Mouse (Mus musculus): ENCODE data around the gene Lacc1. TPM values are rescaled to one million over a fixed set of nuclear protein-coding genes. Genes with fewer than 3 reads are reported as not detected.

Lacc1 gene
- polyA plus RNA-seq (2016; fragmentation: Nextera tagmentation; extraction: Ambion mirVana) = 2.6 and 3.7 TPM in 2 replicates

DNA sequence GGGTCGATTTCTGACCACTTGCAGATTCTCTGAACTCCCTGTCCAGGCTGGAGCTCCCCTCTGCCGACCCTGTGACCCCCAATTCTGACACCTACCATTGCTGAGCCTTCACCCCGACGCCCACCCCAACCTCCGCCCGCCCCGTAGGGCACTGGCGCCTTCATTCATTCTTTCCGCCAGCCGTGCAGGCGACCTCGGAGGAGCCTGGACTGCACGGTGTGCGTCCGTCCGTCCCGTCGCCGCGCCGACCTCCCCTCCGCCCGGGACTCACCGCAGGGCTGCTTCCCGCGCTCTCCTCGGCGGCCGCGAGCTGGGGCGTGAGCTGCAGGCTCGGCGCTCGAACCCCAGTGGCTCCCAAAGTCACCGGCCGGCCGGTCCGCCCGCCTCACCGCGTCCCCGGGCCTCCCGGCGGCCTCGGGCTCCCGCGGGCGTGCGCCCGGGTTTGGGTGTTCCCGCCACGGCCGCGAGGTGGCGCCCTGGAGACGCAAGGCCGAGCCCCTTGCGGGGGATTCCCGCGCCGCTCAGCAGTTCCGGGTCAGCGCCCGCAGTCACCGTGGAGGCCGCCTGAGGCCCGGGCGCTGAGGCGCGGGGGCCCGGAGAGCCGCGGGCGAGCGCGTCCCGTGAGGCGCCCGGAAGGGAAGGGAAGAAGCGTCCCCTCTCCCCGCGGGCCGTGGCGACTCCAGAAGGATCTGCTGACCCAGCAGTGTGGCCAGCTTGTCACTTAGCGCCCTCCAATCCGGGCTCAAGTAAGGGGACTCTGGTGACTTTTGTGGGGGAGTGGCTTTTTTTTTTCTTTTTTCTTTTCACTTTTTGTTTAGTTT is at the start of gene Lacc1, which contains the start of gene Ccdc122:
Gene Lacc1 (minus strand): TSS at position 679 of the 821 bp plus-strand sequence.
Gene Ccdc122 (plus strand): TSS at position 547 of the 821 bp plus-strand sequence.
- H3K36me3 ChIP-seq = no peaks in the 10 kb centered on the region
- H3K4me1 ChIP-seq = peaks cover 7% of the 10 kb centered on the region; the same call in 1 of the 2 replicates
- peak within 1 kb of the TSS; percentile 64 for H3K9ac ChIP-seq (replicated peaks)
- peak within 1 kb of the TSS; percentile 77 for H3K4me2 ChIP-seq (replicated peaks)
- peak; percentile 71 for ATAC-seq (ENCODE audit: low FRiP score, low read depth)
- WGBS = under 1% methylated on average over 60 of the region's 86 CpGs
- H3K4me3 ChIP-seq = peak within 1 kb of the TSS; percentile 57
- H3K27me3 ChIP-seq = peaks cover 10% of the 10 kb centered on the region
- H3K27ac ChIP-seq (replicated peaks) = no peak within 1 kb of the TSS
- H3K9me3 ChIP-seq = no peaks in the 10 kb centered on the region

GRCm38 (mm10) chr14:77081248-77081647 is 44.5 kb upstream of the Lacc1 start:
- H3K4me3 ChIP-seq = no peak overlapping the region
- H3K27me3 ChIP-seq = no peaks in the 10 kb centered on the region
- H3K36me3 ChIP-seq = no peaks in the 10 kb centered on the region
- H3K4me2 ChIP-seq (replicated peaks) = no peak overlapping the region
- 91% methylated on average over 5 of the region's 5 CpGs for WGBS
- H3K4me1 ChIP-seq = no peaks in the 10 kb centered on the region
- no peak overlapping the region for H3K9ac ChIP-seq (replicated peaks)
- H3K9me3 ChIP-seq = no peaks in the 10 kb centered on the region
- no peak overlapping the region for H3K27ac ChIP-seq (replicated peaks)
- ATAC-seq (ENCODE audit: low FRiP score, low read depth) = no peak

DNA sequence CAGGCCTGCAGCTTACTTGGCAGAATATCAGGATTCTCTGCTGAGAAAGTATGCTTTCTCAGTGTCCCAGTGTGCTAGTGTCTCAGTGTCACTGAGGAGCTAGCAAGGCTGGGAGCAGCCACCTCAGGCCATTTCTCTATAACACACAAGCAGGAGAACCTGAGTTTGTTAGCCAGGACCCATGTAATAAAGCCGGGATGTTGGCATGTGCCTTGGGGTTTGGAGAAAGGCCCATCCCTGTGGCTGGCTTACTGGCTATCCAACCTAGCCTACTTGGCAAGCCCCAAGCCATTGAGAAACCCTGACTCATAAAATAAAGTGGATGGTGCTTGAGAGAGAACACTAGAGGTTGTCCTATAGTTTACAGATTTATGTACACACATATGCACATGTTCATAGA is 32.7 kb upstream of the Lacc1 start:
- WGBS = 92% methylated on average over 1 of the region's 1 CpGs
- Histone ChIP-seq H3K4me1 (no peaks in the 10 kb centered on the region), H3K9me3 (no peaks in the 10 kb centered on the region), H3K27ac (replicated peaks) (no peak overlapping the region), H3K36me3 (no peaks in the 10 kb centered on the region), H3K4me3 (no peak overlapping the region), H3K4me2 (replicated peaks) (no peak overlapping the region), H3K9ac (replicated peaks) (no peak overlapping the region), H3K27me3 (no peaks in the 10 kb centered on the region)
- ATAC-seq (ENCODE audit: low FRiP score, low read depth) = no peak

DNA sequence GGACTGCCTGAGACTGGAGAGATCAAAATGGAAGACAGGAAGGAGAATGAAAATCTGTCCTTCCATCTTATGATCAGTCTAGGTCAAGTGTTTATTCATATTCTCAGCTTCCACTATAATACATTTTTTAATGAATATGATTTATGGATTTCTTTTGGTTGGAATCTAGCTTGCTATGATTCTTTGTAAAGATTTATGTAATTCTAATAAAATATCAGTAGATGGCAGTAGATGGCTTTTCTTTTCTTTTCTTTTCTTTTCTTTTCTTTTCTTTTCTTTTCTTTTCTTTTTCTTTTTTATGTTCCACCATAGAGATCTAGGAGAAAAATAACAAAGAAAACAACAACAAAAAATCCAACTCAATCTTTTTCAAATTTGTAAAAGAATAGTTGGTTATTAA is 16.6 kb upstream of the Lacc1 start:
- no peak overlapping the region for H3K4me3 ChIP-seq
- 0 out of 2 replicates have a peak, but pooled peaks cover 4% of the 10 kb centered on the region for H3K9me3 ChIP-seq
- H3K4me2 ChIP-seq (replicated peaks) = no peak overlapping the region
- no peaks in the 10 kb centered on the region for H3K36me3 ChIP-seq
- H3K9ac ChIP-seq (replicated peaks) = no peak overlapping the region
- no peaks in the 10 kb centered on the region for H3K4me1 ChIP-seq
- H3K27ac ChIP-seq (replicated peaks) = no peak overlapping the region
- no peaks in the 10 kb centered on the region for H3K27me3 ChIP-seq
- ATAC-seq (ENCODE audit: low FRiP score, low read depth) = no peak

GRCm38 (mm10) chr14:77037832-77038425 is 1.2 kb upstream of the Lacc1 start:
- Histone ChIP-seq H3K36me3 (no peaks in the 10 kb centered on the region), H3K4me1 (peaks cover 7% of the 10 kb centered on the region; the same call in 1 of the 2 replicates), H3K27ac (replicated peaks) (no peak overlapping the region), H3K9ac (replicated peaks) (no peak overlapping the region), H3K4me2 (replicated peaks) (no peak overlapping the region), H3K4me3 (no peak overlapping the region), H3K27me3 (peaks cover 10% of the 10 kb centered on the region), H3K9me3 (no peaks in the 10 kb centered on the region)
- no peak for ATAC-seq (ENCODE audit: low FRiP score, low read depth)
- 69% methylated on average over 8 of the region's 8 CpGs for WGBS

DNA sequence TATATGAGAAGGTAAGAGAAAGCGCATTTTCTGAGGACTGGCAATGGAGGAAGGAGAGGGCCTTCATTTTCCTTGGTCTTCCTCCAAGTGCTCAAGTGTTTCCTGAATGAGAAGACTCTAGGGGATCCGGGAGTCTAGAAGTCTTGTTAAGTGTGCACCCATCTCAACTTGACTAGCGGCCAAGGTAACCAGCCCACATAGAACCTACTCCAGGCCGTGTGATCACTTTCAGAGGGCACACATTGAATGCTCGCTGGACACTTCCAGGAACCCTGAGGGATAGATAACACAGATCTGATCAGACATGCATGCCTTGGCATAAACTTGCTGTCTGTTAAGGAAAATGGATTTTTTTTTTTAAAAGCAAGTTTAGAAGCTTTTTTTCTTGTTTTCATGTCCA is 626 bp upstream of the Lacc1 start:
- peaks cover 10% of the 10 kb centered on the region for H3K27me3 ChIP-seq
- no peaks in the 10 kb centered on the region for H3K36me3 ChIP-seq
- peaks cover 7% of the 10 kb centered on the region; the same call in 1 of the 2 replicates for H3K4me1 ChIP-seq
- 90% methylated on average over 5 of the region's 5 CpGs for WGBS
- H3K4me3 ChIP-seq = no peak overlapping the region
- H3K4me2 ChIP-seq (replicated peaks) = no peak overlapping the region
- no peak for ATAC-seq (ENCODE audit: low FRiP score, low read depth)
- no peak overlapping the region for H3K9ac ChIP-seq (replicated peaks)
- H3K27ac ChIP-seq (replicated peaks) = no peak overlapping the region
- H3K9me3 ChIP-seq = no peaks in the 10 kb centered on the region

DNA sequence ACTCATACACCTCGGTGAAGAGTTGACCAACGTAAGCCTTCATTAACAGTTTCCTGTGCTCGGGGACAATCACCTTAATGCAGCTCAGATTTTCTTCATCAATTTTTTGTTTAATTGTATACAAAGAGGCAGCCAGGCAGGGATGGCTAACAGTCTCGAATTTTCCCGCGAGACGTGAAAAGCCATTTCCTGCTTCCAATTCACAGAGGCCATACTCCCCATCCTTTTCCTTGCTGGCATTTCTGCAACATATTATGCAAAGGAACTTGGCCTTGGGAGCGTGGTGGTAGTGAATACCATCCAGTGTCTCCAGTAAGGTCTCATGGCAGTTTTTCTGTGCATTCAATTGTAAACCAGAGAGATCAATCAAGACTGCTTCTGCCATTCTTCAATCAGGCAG is 1.7 kb downstream of the Lacc1 start:
- no peak for ATAC-seq (ENCODE audit: low FRiP score, low read depth)
- Histone ChIP-seq H3K36me3 (no peaks in the 10 kb centered on the region), H3K9me3 (no peaks in the 10 kb centered on the region), H3K9ac (replicated peaks) (no peak overlapping the region), H3K27me3 (peaks cover 10% of the 10 kb centered on the region), H3K4me2 (replicated peaks) (no peak overlapping the region), H3K4me3 (no peak overlapping the region), H3K4me1 (peaks cover 7% of the 10 kb centered on the region; the same call in 1 of the 2 replicates), H3K27ac (replicated peaks) (no peak overlapping the region)
- 88% methylated on average over 8 of the region's 8 CpGs for WGBS

DNA sequence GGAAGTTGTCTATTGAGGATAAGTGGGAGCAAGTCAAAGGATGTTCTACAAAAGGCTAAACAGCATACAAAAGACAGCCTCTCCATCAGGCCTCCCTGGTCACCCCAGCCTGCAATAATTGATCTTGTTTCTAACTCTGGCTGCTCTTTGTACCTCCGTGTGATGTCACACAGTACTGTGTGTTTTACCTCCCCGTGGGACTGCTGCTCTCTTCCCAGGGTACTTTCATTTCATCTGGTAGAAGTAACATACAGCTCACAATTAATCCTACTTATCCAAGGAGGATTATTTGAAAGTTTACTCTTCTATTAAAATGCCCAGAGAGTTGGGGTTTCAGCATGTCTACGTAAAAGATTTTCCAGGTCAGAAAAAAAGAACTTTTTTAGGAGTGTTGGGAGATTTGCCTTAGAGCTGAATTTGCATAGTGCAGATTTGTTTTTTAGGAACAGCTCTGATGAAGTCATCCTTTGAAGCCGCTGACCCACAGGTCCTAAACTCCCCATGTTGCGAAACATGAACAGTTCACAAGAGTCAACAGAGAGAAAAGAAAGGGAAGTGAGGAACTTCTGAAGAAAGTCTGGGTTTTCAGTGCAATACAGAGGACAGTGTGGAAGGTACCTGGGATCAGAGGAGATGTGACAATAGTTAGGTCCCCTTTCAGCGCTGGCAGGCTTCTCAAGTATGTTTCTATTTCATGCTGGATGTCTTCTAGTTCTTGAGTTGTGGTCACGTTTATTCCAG is 2.4 kb downstream of the Lacc1 start:
- Histone ChIP-seq H3K4me1 (peaks cover 7% of the 10 kb centered on the region; the same call in 1 of the 2 replicates), H3K36me3 (no peaks in the 10 kb centered on the region), H3K9me3 (no peaks in the 10 kb centered on the region), H3K9ac (replicated peaks) (no peak overlapping the region), H3K27me3 (peaks cover 10% of the 10 kb centered on the region), H3K27ac (replicated peaks) (no peak overlapping the region), H3K4me2 (replicated peaks) (no peak overlapping the region), H3K4me3 (no peak overlapping the region)
- ATAC-seq (ENCODE audit: low FRiP score, low read depth) = no peak
- 55% methylated on average over 7 of the region's 7 CpGs for WGBS

DNA sequence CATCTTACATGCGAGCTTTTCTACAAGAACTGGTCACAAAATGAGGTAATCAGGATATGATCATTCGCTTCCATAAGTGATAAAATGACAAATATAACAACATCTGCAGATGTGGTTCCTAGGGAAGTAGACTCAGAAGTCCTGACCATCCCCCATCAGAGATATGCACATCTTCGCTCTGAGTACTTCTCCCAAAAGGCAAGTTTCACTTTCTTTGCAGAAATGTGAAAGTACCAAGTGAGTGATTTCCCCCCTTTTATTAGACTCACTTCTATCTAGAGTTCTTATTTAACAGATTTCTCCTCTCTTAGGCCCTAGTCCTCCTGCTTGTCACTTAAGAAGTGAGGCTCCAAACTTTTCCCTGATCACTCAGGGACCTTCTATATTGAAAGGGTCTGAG is 3.3 kb downstream of the Lacc1 start:
- Histone ChIP-seq H3K9ac (replicated peaks) (no peak overlapping the region), H3K27me3 (peaks cover 10% of the 10 kb centered on the region), H3K27ac (replicated peaks) (no peak overlapping the region), H3K4me2 (replicated peaks) (no peak overlapping the region), H3K36me3 (no peaks in the 10 kb centered on the region), H3K4me1 (peaks cover 7% of the 10 kb centered on the region; the same call in 1 of the 2 replicates), H3K4me3 (no peak overlapping the region), H3K9me3 (no peaks in the 10 kb centered on the region)
- 89% methylated on average over 3 of the region's 3 CpGs for WGBS
- no peak for ATAC-seq (ENCODE audit: low FRiP score, low read depth)

GRCm38 (mm10) chr14:77032433-77032832 is 4.3 kb downstream of the Lacc1 start:
- no peak overlapping the region for H3K4me3 ChIP-seq
- peaks cover 10% of the 10 kb centered on the region for H3K27me3 ChIP-seq
- no peak for ATAC-seq (ENCODE audit: low FRiP score, low read depth)
- no peak overlapping the region for H3K4me2 ChIP-seq (replicated peaks)
- H3K4me1 ChIP-seq = peaks cover 7% of the 10 kb centered on the region; the same call in 1 of the 2 replicates
- no peaks in the 10 kb centered on the region for H3K36me3 ChIP-seq
- no peaks in the 10 kb centered on the region for H3K9me3 ChIP-seq
- H3K9ac ChIP-seq (replicated peaks) = no peak overlapping the region
- no peak overlapping the region for H3K27ac ChIP-seq (replicated peaks)
- whole genome bisulfite sequencing = 69% methylated on average over 5 of the region's 5 CpGs

- no peaks in the 10 kb centered on the region for H3K4me1 ChIP-seq
- no peak overlapping the region for H3K4me2 ChIP-seq (replicated peaks)
- ATAC-seq (ENCODE audit: low FRiP score, low read depth) = no peak
- H3K36me3 ChIP-seq = no peaks in the 10 kb centered on the region
- no peak overlapping the region for H3K27ac ChIP-seq (replicated peaks)
- no peak overlapping the region for H3K9ac ChIP-seq (replicated peaks)
- no peak overlapping the region for H3K4me3 ChIP-seq
- H3K27me3 ChIP-seq = peaks cover 2% of the 10 kb centered on the region
- WGBS = 84% methylated on average over 5 of the region's 5 CpGs
- H3K9me3 ChIP-seq = no peaks in the 10 kb centered on the region
These were observed 5.9 kb downstream of the Lacc1 start for GRCm38 (mm10) chr14:77030808-77031207.
